ENCODE assay signal across 29 mouse cellular contexts in the genomic region with DNA sequence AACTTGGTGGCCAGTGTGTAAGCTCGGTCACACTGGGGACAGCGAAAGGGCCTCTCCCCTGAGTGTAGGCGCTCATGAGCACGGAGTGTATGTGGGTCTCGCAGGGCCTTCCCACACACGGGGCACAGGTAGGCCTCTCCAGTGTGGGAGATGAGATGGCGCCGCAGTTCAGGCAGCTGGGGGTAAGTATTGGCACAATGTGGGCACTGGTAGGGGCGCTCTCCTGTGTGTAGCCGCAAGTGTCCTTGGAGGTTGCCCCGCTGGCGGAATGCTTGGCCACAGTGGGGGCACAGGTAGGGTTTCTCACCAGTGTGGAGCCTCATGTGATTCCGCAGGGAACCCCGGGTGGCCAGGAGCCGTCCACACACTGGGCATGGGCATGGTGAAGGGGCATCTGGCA. TPM values are rescaled to one million over a fixed set of nuclear protein-coding genes. Genes with fewer than 3 reads are reported as not detected.
DNase-seq lines count a peak whose midpoint lies in the region; ATAC-seq and TF ChIP-seq lines count a peak whose summit lies in the region.
"Had no signal": no experiment of that assay in that cellular context is flagged by ENCODE, and none has a peak within 500 bp of the region (broad histone marks: within the 10 kb centered on the region; RNA-seq: fewer than 3 reads in every experiment).

No protein-coding gene starts in this region.

- no peak overlapping the region for H3K4me2 ChIP-seq in liver, embryonic 12.5 days
- H3K4me2 ChIP-seq in liver, embryonic 11.5 days: no peak overlapping the region
- H3K4me2 ChIP-seq: embryonic facial prominence, embryonic 12.5 days; embryonic facial prominence, embryonic 15.5 days; heart, embryonic 12.5 days; heart, embryonic 15.5 days; hindbrain, embryonic 13.5 days had no signal

- peaks cover 57% of the 10 kb centered on the region for H3K36me3 ChIP-seq in liver, embryonic 12.5 days
- peaks cover 38% of the 10 kb centered on the region for H3K36me3 ChIP-seq in liver, embryonic 11.5 days (ENCODE audit: control insufficient read depth, insufficient read depth, low read length)
- peaks cover 64% of the 10 kb centered on the region for H3K36me3 ChIP-seq in E14TG2a.4 (ENCODE audit: insufficient read depth, low read length)

- H3K4me3 ChIP-seq in liver, embryonic 12.5 days: no peak overlapping the region
- no peak overlapping the region for H3K4me3 ChIP-seq in liver, embryonic 11.5 days (ENCODE audit: low read depth, low read length)
- peak overlapping the region; percentile 67 for H3K4me3 ChIP-seq in E14TG2a.4 (replicated peaks; ENCODE audit: low read length)
- no peak overlapping the region for H3K4me3 ChIP-seq in bone marrow, adult 2 months (replicated peaks; ENCODE audit: control insufficient read depth, low read depth, low read length)
- H3K4me3 ChIP-seq: embryonic facial prominence, embryonic 12.5 days; embryonic facial prominence, embryonic 15.5 days; gastrocnemius, adult 2 months; heart, embryonic 12.5 days; heart, embryonic 15.5 days; hindbrain, embryonic 10.5 days; hindbrain, embryonic 13.5 days had no signal

- H3K4me1 ChIP-seq in liver, embryonic 12.5 days: peaks cover 55% of the 10 kb centered on the region
- H3K4me1 ChIP-seq in liver, embryonic 11.5 days (replicated peaks; ENCODE audit: control insufficient read depth, insufficient read depth, low read length): peaks cover 14% of the 10 kb centered on the region
- H3K4me1 ChIP-seq in E14TG2a.4 (replicated peaks; ENCODE audit: low read depth, low read length): peaks cover 74% of the 10 kb centered on the region
- peaks cover 4% of the 10 kb centered on the region; the same call in 1 of the 2 replicates for H3K4me1 ChIP-seq in bone marrow, adult 2 months (ENCODE audit: control insufficient read depth, insufficient read depth, low read length)

- TF ChIP-seq CTCF in E14TG2a.4 (conservative IDR thresholded peaks at IDR 0.05; ENCODE audit: low read length): no peak
- TF ChIP-seq CTCF in bone marrow, adult 2 months (IDR thresholded peaks at IDR 0.05; ENCODE audit: control insufficient read depth, insufficient read depth, low read length): no peak

- no peak for DNase-seq in liver, embryonic 11.5 days (ENCODE audit: low spot score)
- peak; percentile 47 to 51 for DNase-seq in thymus, adult 18-20 months
- no peak for DNase-seq in thymus, postnatal 25 days
- no peak for DNase-seq in testis, postnatal 14 days (ENCODE audit: low spot score)
- DNase-seq: adrenal gland, adult 8-10 months; adrenal gland, postnatal 36 days; cerebellum, adult 11 months; cerebellum, adult 2 months; cerebellum, adult 9-11 months; cerebellum, postnatal 25 days; forebrain, postnatal 0 days; gastrocnemius, adult 2 months; gastrocnemius, postnatal 14 days; heart, adult 11 months; heart, postnatal 10 days; heart, postnatal 36 days had no signal

- ATAC-seq in liver, embryonic 12.5 days: no peak
- no peak for ATAC-seq in liver, embryonic 11.5 days (replicated peaks; ENCODE audit: low FRiP score)
- ATAC-seq: activated CD4-positive, CD25-positive, alpha-beta regulatory T cell, adult 4 months; forebrain, embryonic 14.5 days; forebrain, postnatal 0 days; hindbrain, embryonic 16.5 days had no signal

- H3K27ac ChIP-seq in liver, embryonic 12.5 days: peak overlapping the region; percentile 12; the same call in 1 of the 2 replicates
- H3K27ac ChIP-seq in liver, embryonic 11.5 days (ENCODE audit: low read depth, low read length): no peak overlapping the region
- H3K27ac ChIP-seq in bone marrow, adult 2 months (ENCODE audit: control insufficient read depth, insufficient read depth, low read depth, low read length, poor library complexity): peak overlapping the region; percentile 66
- H3K27ac ChIP-seq: embryonic facial prominence, embryonic 12.5 days; embryonic facial prominence, embryonic 15.5 days; gastrocnemius, adult 2 months; heart, embryonic 15.5 days; hindbrain, embryonic 10.5 days; hindbrain, embryonic 13.5 days had no signal

- TF ChIP-seq POLR2A in bone marrow, adult 2 months (IDR thresholded peaks at IDR 0.05; ENCODE audit: borderline replicate concordance, control insufficient read depth, low read depth, low read length): no peak

- H3K9ac ChIP-seq in liver, embryonic 12.5 days: no peak overlapping the region
- H3K9ac ChIP-seq in liver, embryonic 11.5 days (ENCODE audit: low read depth, low read length): no peak overlapping the region
- H3K9ac ChIP-seq: embryonic facial prominence, embryonic 12.5 days; embryonic facial prominence, embryonic 15.5 days; forebrain, postnatal 0 days; heart, embryonic 12.5 days; heart, embryonic 15.5 days; hindbrain, embryonic 13.5 days had no signal

- WGBS in liver, embryonic 12.5 days (ENCODE audit: insufficient replicate concordance): 94% methylated on average over 15 of the region's 15 CpGs
- 95% methylated on average over 15 of the region's 15 CpGs for WGBS in liver, embryonic 11.5 days
- WGBS in bone marrow, adult 2 months: 90% methylated on average over 15 of the region's 15 CpGs

- H3K27me3 ChIP-seq in liver, embryonic 12.5 days (replicated peaks): no peaks in the 10 kb centered on the region
- no peaks in the 10 kb centered on the region for H3K27me3 ChIP-seq in liver, embryonic 11.5 days (replicated peaks; ENCODE audit: control insufficient read depth, insufficient read depth, low read length)
- no peaks in the 10 kb centered on the region for H3K27me3 ChIP-seq in E14TG2a.4 (ENCODE audit: insufficient read depth, low read length)
- H3K27me3 ChIP-seq: embryonic facial prominence, embryonic 12.5 days; embryonic facial prominence, embryonic 15.5 days; heart, embryonic 12.5 days; heart, embryonic 15.5 days; hindbrain, embryonic 13.5 days had no signal

- H3K9me3 ChIP-seq in liver, embryonic 12.5 days (replicated peaks): no peaks in the 10 kb centered on the region
- no peaks in the 10 kb centered on the region for H3K9me3 ChIP-seq in liver, embryonic 11.5 days (ENCODE audit: control insufficient read depth, low read length)
- no peaks in the 10 kb centered on the region for H3K9me3 ChIP-seq in E14TG2a.4 (ENCODE audit: low read length)
- H3K9me3 ChIP-seq: embryonic facial prominence, embryonic 12.5 days; embryonic facial prominence, embryonic 15.5 days; heart, embryonic 12.5 days; heart, embryonic 15.5 days; hindbrain, embryonic 10.5 days; hindbrain, embryonic 13.5 days had no signal

RNA-seq across cellular contexts. Expression of a gene that starts 4.2 kb away (rescaled TPM):
- 5.0 and 5.9 TPM in 2 replicates for polyA plus RNA-seq in liver, embryonic 12.5 days (2016; fragmentation: Nextera tagmentation; extraction: Ambion mirVana)
- polyA plus RNA-seq in liver, embryonic 11.5 days (2014; fragmentation: Nextera tagmentation; extraction: Ambion mirVana): 5.1 and 5.4 TPM in 2 replicates
- 6.8 and 6.9 TPM in 2 replicates for polyA plus RNA-seq in bone marrow, adult 2 months (2011; ENCODE audit: insufficient read depth, insufficient read length, low replicate concordance, missing spikeins)

RNA-seq across cellular contexts. Expression of a gene that starts 4.3 kb away (rescaled TPM):
- 59.8 and 66.1 TPM in 2 replicates for polyA plus RNA-seq in liver, embryonic 12.5 days (2016; fragmentation: Nextera tagmentation; extraction: Ambion mirVana)
- polyA plus RNA-seq in liver, embryonic 11.5 days (2014; fragmentation: Nextera tagmentation; extraction: Ambion mirVana): 99.2 and 100 TPM in 2 replicates
- 15.4 and 35.2 TPM in 2 replicates for polyA plus RNA-seq in bone marrow, adult 2 months (2011; ENCODE audit: insufficient read depth, insufficient read length, low replicate concordance, missing spikeins)

RNA-seq across cellular contexts. Expression of a gene that starts 9.1 kb away (rescaled TPM):
- polyA plus RNA-seq in liver, embryonic 12.5 days (2016; fragmentation: Nextera tagmentation; extraction: Ambion mirVana): 121 and 125 TPM in 2 replicates
- 124 and 136 TPM in 2 replicates for polyA plus RNA-seq in liver, embryonic 11.5 days (2014; fragmentation: Nextera tagmentation; extraction: Ambion mirVana)
- 0.49 and 2.7 TPM in 2 replicates for polyA plus RNA-seq in bone marrow, adult 2 months (2011; ENCODE audit: insufficient read depth, insufficient read length, low replicate concordance, missing spikeins)
- polyA plus RNA-seq: forebrain, embryonic 11.5 days; forebrain, postnatal 0 days; hindbrain, embryonic 13.5 days had no signal

Comparison
In these comparisons a context has a peak if more than half of its experiments do, and no peak if none do; other contexts are left out.
1. DNase-seq: peak in thymus, adult 18-20 months (2 of 2); none in liver, embryonic 11.5 days (single experiment), thymus, postnatal 25 days (single experiment) and testis, postnatal 14 days (single experiment).
2. RNA of a gene that starts 9.1 kb away (polyA plus RNA-seq): 121 to 125 TPM in liver, embryonic 12.5 days and 124 to 136 TPM in liver, embryonic 11.5 days; 0.49 to 2.7 TPM in bone marrow, adult 2 months; every median in the first group is over 10 times any median in the second.